Mouse (Mus musculus): ENCODE results near the gene Wwc2.
"Not testable (repeated sequence)": the region's sequence is repeated elsewhere in the genome, so short reads cannot be mapped to it uniquely, and the experiment has no call there.

Gene Wwc2

GRCm38 (mm10) chr8:47851824-47852502, 138.8 kb downstream of the Wwc2 start:
- in situ Hi-C loops (cut with MseI, MboI) = no loop called here

- in situ Hi-C loops (cut with MseI, MboI) = loop anchor here in 1 of 2 experiments (5.0 kb wide), 1 partner anchor 108 kb away; no protein-coding TSS in a partner anchor
Measured at GRCm38 (mm10) chr8:47849842-47850241, 140.9 kb downstream of the Wwc2 start.

GRCm38 (mm10) chr8:47847931-47848330, 142.8 kb downstream of the Wwc2 start:
- in situ Hi-C loops (cut with MseI, MboI) = loop anchor here in 1 of 2 experiments (5.0 kb wide), 1 partner anchor 106 kb away; no protein-coding TSS in a partner anchor

DNA sequence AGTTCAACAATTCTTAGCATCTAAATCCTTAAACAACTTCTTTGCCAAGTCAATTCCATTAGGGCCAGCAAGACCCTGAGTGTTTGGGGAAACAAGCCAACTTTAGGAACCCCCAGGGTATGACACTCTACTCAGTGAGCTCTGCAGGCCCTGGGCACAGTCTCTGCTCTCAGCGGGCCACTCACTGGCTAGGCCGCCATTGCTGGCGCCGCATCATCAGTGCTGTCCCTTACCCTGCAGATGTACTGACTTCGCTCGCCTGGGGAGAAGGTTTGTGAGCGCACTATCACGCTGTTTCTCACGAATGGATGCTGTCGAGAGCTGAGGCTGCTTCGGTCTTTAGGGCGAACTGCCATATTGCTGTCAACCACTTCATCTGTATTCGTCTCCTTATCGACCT, 143.6 kb downstream of the Wwc2 start:
- in situ Hi-C loops (cut with MseI, MboI) = loop anchor here in 1 of 2 experiments (5.0 kb wide), 1 partner anchor 105 kb away; no protein-coding TSS in a partner anchor

DNA sequence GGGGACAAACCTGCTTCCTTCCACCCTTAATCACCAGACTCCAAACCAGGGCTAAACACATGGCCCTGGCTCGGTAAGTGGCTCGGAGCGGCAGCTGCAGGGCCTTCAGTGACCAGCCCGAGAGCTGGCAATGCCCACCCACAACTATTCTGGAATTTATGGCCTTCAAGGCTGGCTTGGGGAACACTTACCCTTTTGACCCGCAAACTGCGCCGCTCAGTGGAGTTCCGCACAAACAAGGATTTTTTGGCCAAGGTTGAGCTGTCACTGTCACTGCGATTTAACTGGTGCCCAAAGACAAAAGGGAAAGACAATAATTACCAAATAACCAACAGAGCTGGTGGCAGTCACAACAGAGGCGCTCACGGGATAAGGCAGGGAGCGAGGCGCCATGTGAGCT, 144.8 kb downstream of the Wwc2 start:
- in situ Hi-C loops (cut with MseI, MboI) = loop anchor here in 1 of 2 experiments (5.0 kb wide), 1 partner anchor 104 kb away; no protein-coding TSS in a partner anchor

GRCm38 (mm10) chr8:47843651-47844050, 147.1 kb downstream of the Wwc2 start:
- in situ Hi-C loops (cut with MseI, MboI) = no loop called here

DNA sequence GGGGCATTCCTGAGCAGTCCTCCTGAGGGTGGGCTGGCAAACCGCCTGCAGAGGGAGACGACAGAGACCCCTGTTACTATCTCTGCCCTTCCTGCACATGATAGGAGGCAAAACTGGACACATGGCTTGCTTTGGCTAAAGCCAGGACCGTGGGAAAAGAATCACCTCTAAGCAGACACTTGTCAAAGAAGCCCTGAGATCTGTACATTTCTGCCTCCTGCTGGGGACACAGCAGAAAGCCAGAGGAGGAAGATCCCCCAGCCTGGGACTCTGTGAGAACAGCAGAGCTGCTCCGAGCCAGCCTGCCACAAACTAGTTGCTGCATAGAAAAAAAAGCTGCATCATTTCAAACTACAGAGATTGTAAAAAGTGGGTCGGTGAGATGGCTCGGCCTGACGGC, 147.7 kb downstream of the Wwc2 start:
- in situ Hi-C loops (cut with MseI, MboI) = no loop called here

DNA sequence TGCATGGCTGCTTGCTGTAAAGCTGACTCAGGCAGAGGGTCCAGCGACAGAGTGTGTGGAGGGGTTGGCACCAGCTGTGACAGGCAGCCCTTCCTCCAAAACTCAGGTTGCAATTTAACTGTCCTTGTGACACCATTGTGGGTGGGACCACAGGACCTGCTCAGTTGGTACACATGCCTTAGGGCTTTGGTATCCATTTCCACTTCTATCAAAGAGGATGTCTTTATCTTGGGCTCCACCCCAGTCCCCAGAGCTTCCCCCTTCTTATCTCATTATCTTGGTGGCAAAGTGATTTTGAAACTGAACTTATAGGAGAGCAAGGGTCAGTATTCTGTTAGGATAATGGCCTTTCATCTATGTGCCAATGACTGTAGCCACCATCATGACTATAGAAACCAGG, 156.8 kb downstream of the Wwc2 start:
- in situ Hi-C loops (cut with MseI, MboI) = loop anchor here in 1 of 2 experiments (10.0 kb wide), 1 partner anchor 89 kb away; no protein-coding TSS in a partner anchor

DNA sequence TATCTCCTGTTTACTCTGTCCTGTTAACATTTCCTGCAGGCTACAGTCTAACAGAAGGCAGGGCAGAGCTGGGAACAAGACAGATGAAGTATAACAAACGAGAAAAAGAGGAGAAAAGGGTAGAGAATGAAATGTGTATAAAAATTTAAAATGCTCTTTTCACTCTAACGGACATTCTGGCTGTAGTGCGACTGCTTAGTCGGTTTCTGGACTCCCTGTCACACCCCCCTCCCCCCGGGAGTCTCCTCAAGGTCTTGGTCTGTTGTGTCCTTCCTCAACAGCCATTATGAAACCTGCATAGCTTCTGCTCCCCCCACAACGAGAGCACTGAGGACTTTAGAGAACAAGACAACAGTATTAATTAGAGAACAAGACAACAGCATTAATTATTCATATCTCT, 158.1 kb downstream of the Wwc2 start:
- in situ Hi-C loops (cut with MseI, MboI) = loop anchor here in 1 of 2 experiments (10.0 kb wide), 1 partner anchor 88 kb away; no protein-coding TSS in a partner anchor

DNA sequence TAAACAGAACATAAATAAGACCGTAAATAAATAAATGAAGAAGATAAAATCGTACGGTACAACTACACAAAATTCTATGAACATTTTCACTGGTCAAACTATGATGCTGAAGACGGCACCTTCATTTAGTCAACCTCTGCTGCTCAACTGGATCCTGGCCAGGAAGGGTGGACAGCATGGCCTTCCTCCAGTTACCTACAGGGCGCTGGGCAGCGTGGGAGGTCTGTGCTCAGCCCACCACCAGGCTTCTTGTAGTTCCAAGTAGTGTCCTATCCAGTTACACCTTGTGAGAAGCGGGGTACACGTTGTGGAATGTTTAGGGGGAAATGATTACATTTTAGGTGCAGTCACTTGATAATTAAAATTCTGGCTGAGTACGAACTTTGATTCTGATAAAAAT, 163.8 kb downstream of the Wwc2 start:
- in situ Hi-C loops (cut with MseI, MboI) = no loop called here

DNA sequence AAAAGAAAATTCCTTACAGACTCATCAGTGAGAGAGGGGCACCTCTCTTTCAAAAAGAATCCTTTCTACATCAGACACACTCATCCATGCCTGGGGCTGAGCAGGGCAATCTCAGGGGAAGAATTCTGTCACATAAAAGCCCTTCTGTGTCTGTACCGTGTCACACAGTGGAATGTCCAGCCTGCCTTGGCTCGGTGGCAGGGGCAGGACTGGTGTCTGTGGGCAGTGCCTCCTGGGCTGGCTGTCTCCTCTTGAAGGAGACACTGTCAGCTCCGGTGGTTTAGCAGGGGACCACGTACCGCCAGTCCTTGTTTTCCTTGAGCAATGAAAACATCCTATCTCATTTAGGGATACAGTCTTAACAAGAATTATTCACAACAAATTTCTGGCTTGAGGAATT, 165.1 kb downstream of the Wwc2 start:
- in situ Hi-C loops (cut with MseI, MboI) = no loop called here

DNA sequence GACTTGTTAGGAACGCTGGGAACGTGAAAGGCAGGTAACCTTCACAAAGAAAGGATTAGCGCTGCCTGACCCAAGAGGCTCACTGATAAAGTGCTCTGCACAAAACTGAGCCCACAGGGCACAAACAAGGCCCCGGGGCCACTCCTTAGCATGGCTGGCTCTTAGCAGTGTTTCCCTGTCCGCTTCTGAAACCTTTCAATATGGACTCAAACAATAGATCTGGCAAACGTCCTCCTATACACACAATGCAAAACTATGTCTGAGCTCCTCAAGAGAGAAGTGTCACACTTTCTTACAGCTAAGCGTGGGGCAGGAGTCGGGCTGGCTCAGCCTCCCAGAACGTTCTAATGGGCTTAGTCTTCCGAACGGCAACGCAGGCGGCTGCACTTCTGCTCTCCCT, 166.5 kb downstream of the Wwc2 start, which contains the start of gene Cldn22:
Cldn22 (plus strand) TSS at position 301 of the 400 bp plus-strand sequence.
- in situ Hi-C loops (cut with MseI, MboI) = no loop called here

DNA sequence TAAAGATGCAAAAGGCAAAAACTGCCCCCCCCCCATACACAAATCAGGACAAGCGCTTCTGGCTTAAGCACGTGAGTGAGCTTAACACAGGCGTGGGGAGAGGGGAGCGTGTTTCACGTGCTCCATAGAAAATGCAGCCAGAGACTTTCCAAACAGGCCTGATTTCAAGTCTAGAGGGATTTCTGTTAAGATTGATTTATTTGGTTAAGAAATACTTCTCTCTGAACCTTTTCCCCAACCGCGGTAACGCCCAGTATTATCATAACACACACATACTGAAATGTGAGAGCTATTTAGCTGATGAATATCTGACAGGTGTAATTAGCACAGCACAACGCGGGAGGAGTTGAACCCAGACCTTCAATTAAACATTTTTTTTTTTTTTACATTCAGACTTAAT, 166.9 kb downstream of the Wwc2 start:
- in situ Hi-C loops (cut with MseI, MboI) = no loop called here

GRCm38 (mm10) chr8:47822541-47822940, 168.2 kb downstream of the Wwc2 start:
- in situ Hi-C loops (cut with MseI, MboI) = not testable (repeated sequence)

GRCm38 (mm10) chr8:47821843-47822242, 168.9 kb downstream of the Wwc2 start, which contains the start of gene Cldn24:
Gene Cldn24, plus strand, starts transcription at chr8:47822143.
- in situ Hi-C loops (cut with MseI, MboI) = no loop called here

GRCm38 (mm10) chr8:47820914-47821772, 169.6 kb downstream of the Wwc2 start:
- in situ Hi-C loops (cut with MseI, MboI) = no loop called here

GRCm38 (mm10) chr8:47819034-47819433, 171.7 kb downstream of the Wwc2 start:
- in situ Hi-C loops (cut with MseI, MboI) = no loop called here

- in situ Hi-C loops (cut with MseI, MboI) = no loop called here
Measured at GRCm38 (mm10) chr8:47811221-47811620, 179.5 kb downstream of the Wwc2 start.

DNA sequence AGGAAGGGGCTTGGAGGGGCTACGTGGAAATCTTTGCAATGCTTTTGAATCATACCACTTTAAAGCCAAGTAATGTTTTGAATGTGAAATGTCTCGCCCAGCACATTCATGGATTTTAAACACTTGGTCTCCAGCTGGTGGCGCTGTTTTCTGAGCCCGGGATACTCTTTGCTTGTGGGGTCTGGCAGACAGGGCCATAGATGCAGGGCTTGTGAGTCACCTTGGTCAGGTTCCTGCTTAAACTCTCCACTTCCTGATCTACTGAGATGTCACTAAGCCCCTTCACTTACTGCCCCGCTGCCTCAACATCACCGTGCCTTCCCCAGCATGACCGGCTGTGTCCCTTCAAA, 180.1 kb downstream of the Wwc2 start:
- in situ Hi-C loops (cut with MseI, MboI) = no loop called here

- in situ Hi-C loops (cut with MseI, MboI) = no loop called here
Measured at GRCm38 (mm10) chr8:47809970-47810665, 180.6 kb downstream of the Wwc2 start.

DNA sequence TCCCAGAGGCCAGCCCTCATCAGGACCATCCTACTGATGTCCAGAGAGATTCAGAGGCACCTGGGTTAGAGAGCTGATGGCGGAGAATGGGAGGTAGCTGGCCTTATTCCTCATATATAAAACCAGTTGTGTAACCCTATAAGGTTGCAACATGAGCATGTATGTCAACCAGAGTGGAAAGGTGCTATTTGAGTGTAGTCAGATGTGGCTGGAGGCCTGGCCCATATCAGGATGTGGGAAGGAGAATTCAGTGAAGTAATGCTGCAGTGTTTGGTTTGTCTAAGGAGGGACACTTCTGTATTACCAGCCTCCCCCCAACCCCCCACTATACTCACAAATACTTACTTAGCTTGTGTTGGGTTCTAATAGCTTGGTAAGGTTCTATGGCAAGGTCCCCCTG, 186.5 kb downstream of the Wwc2 start:
- in situ Hi-C loops (cut with MseI, MboI) = no loop called here

DNA sequence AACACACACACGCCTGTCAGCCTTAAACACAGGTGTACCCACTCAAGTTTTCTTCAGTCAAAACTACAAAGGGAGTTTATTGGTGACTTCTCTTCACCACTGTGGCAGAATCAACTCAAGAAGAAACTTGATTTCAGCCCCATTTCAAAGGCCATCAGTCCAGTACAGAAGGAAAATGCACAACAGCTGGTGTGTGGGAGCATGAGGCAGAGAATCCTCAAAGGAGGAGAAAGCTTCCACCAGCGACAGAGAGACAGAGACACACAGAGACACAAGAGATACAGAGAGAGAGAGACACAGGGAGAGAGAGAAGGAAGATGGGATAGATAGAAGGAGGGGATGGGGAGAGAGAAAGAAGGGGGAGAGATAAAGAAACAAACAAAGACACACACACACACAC, 188.4 kb downstream of the Wwc2 start:
- in situ Hi-C loops (cut with MseI, MboI) = no loop called here

Measured in mouse trophoblast stem cell (cell line).